In genomic region chr13:55464027-55464884, GRCm38 (mm10) we compare ENCODE assay signal across 9 mouse cellular contexts. TPM values are rescaled to one million over a fixed set of nuclear protein-coding genes. Genes with fewer than 3 reads are reported as not detected.
A peak's percentile ranks its signal among the peaks of the same experiment; 100 is the strongest.
DNase-seq lines count a peak whose midpoint lies in the region; ATAC-seq lines count a peak whose summit lies in the region.
"Had no signal": no experiment of that assay in that cellular context is flagged by ENCODE, and none has a peak within 500 bp of the region (broad histone marks: within the 10 kb centered on the region; RNA-seq: fewer than 3 reads in every experiment).

TSS of gene Prr7 (plus strand) at chr13:55464267.

- peak; percentile 32; the same call in 1 of the 2 replicates for ATAC-seq in cerebellum, adult (ENCODE audit: insufficient number of reproducible peaks, low FRiP score, low TSS enrichment)
- peak; percentile 62 for ATAC-seq in activated CD4-positive, CD25-positive, alpha-beta regulatory T cell, adult 4 months
- ATAC-seq in embryonic facial prominence, embryonic 15.5 days (ENCODE audit: insufficient number of reproducible peaks, low FRiP score, low TSS enrichment, low read depth) = peak; percentile 71
- ATAC-seq in hindbrain, embryonic 14.5 days (ENCODE audit: low FRiP score) = peak; percentile 80
- peak; percentile 80 for ATAC-seq in midbrain, embryonic 15.5 days (replicated peaks)
- peak; percentile 52; the same call in 1 of the 2 replicates for ATAC-seq in stomach, embryonic 16.5 days (ENCODE audit: insufficient read depth, low FRiP score)

- WGBS in embryonic facial prominence, embryonic 15.5 days = under 1% methylated on average over 81 of the region's 84 CpGs
- under 1% methylated on average over 70 of the region's 84 CpGs for WGBS in hindbrain, embryonic 14.5 days
- under 1% methylated on average over 81 of the region's 84 CpGs for WGBS in limb, embryonic 10.5 days
- under 1% methylated on average over 79 of the region's 84 CpGs for WGBS in midbrain, embryonic 15.5 days
- WGBS in stomach, embryonic 16.5 days = under 1% methylated on average over 83 of the region's 84 CpGs

- H3K27ac ChIP-seq in embryonic facial prominence, embryonic 15.5 days (replicated peaks) = peak within 1 kb of the TSS; percentile 53
- H3K27ac ChIP-seq in hindbrain, embryonic 14.5 days = peak within 1 kb of the TSS; percentile 99
- peak within 1 kb of the TSS; percentile 91 for H3K27ac ChIP-seq in limb, embryonic 10.5 days
- H3K27ac ChIP-seq in midbrain, embryonic 15.5 days = peak within 1 kb of the TSS; percentile 97
- peak within 1 kb of the TSS; percentile 58; the same call in 1 of the 2 replicates for H3K27ac ChIP-seq in stomach, embryonic 16.5 days (ENCODE audit: low read length)
- H3K27ac ChIP-seq: macrophage had no signal

- no peak for DNase-seq in cerebellum, adult 9-10 months
- peak; percentile 81 for DNase-seq in hindbrain, embryonic 14.5 days (ENCODE audit: low spot score)
- DNase-seq in limb, embryonic 10.5 days (ENCODE audit: low spot score) = peak; percentile 80

- peak within 1 kb of the TSS; percentile 59 for H3K9ac ChIP-seq in embryonic facial prominence, embryonic 15.5 days
- peak within 1 kb of the TSS; percentile 83 for H3K9ac ChIP-seq in hindbrain, embryonic 14.5 days
- peak within 1 kb of the TSS; percentile 76 for H3K9ac ChIP-seq in midbrain, embryonic 15.5 days
- peak within 1 kb of the TSS; percentile 83 for H3K9ac ChIP-seq in stomach, embryonic 16.5 days (ENCODE audit: low read length)

- H3K27me3 ChIP-seq in embryonic facial prominence, embryonic 15.5 days = no peaks in the 10 kb centered on the region
- H3K27me3 ChIP-seq in hindbrain, embryonic 14.5 days (ENCODE audit: control insufficient read depth, insufficient read depth, low read length) = no peaks in the 10 kb centered on the region
- H3K27me3 ChIP-seq in limb, embryonic 10.5 days (ENCODE audit: low read depth, poor library complexity, severe bottlenecking) = 0 out of 2 replicates have a peak, but pooled peaks cover 3% of the 10 kb centered on the region
- H3K27me3 ChIP-seq in midbrain, embryonic 15.5 days (replicated peaks) = no peaks in the 10 kb centered on the region
- no peaks in the 10 kb centered on the region for H3K27me3 ChIP-seq in stomach, embryonic 16.5 days (ENCODE audit: control insufficient read depth, insufficient read depth, low read length)

- no peaks in the 10 kb centered on the region for H3K9me3 ChIP-seq in embryonic facial prominence, embryonic 15.5 days (replicated peaks)
- no peaks in the 10 kb centered on the region for H3K9me3 ChIP-seq in hindbrain, embryonic 14.5 days (ENCODE audit: control insufficient read depth, low read length)
- no peaks in the 10 kb centered on the region for H3K9me3 ChIP-seq in limb, embryonic 10.5 days (replicated peaks)
- H3K9me3 ChIP-seq in midbrain, embryonic 15.5 days = no peaks in the 10 kb centered on the region
- no peaks in the 10 kb centered on the region for H3K9me3 ChIP-seq in stomach, embryonic 16.5 days (replicated peaks; ENCODE audit: control insufficient read depth, low read length)

- H3K36me3 ChIP-seq in embryonic facial prominence, embryonic 15.5 days = peaks cover 25% of the 10 kb centered on the region
- H3K36me3 ChIP-seq in hindbrain, embryonic 14.5 days (replicated peaks; ENCODE audit: control insufficient read depth, insufficient read depth) = peaks cover 19% of the 10 kb centered on the region
- peaks cover 36% of the 10 kb centered on the region for H3K36me3 ChIP-seq in limb, embryonic 10.5 days
- peaks cover 3% of the 10 kb centered on the region; the same call in 1 of the 2 replicates for H3K36me3 ChIP-seq in midbrain, embryonic 15.5 days (replicated peaks)
- H3K36me3 ChIP-seq in stomach, embryonic 16.5 days (ENCODE audit: control insufficient read depth, insufficient read depth, low read length) = 0 out of 2 replicates have a peak, but pooled peaks cover 6% of the 10 kb centered on the region

- H3K4me1 ChIP-seq in embryonic facial prominence, embryonic 15.5 days = peaks cover 33% of the 10 kb centered on the region
- H3K4me1 ChIP-seq in hindbrain, embryonic 14.5 days (replicated peaks; ENCODE audit: control insufficient read depth, insufficient read depth, low read length) = peaks cover 51% of the 10 kb centered on the region
- H3K4me1 ChIP-seq in limb, embryonic 10.5 days = peaks cover 51% of the 10 kb centered on the region
- H3K4me1 ChIP-seq in midbrain, embryonic 15.5 days = peaks cover 57% of the 10 kb centered on the region
- H3K4me1 ChIP-seq in stomach, embryonic 16.5 days (ENCODE audit: control insufficient read depth, insufficient read depth, low read length) = peaks cover 14% of the 10 kb centered on the region

- peak within 1 kb of the TSS; percentile 91 for H3K4me2 ChIP-seq in embryonic facial prominence, embryonic 15.5 days (replicated peaks)
- H3K4me2 ChIP-seq in hindbrain, embryonic 14.5 days (replicated peaks) = peak within 1 kb of the TSS; percentile 79
- peak within 1 kb of the TSS; percentile 89 for H3K4me2 ChIP-seq in midbrain, embryonic 15.5 days
- peak within 1 kb of the TSS; percentile 96 for H3K4me2 ChIP-seq in stomach, embryonic 16.5 days (ENCODE audit: low read depth, low read length)

- peak within 1 kb of the TSS; percentile 55 for H3K4me3 ChIP-seq in embryonic facial prominence, embryonic 15.5 days (replicated peaks)
- H3K4me3 ChIP-seq in hindbrain, embryonic 14.5 days (replicated peaks; ENCODE audit: low read length) = peak within 1 kb of the TSS; percentile 66
- H3K4me3 ChIP-seq in limb, embryonic 10.5 days = peak within 1 kb of the TSS; percentile 71
- H3K4me3 ChIP-seq in midbrain, embryonic 15.5 days = peak within 1 kb of the TSS; percentile 61
- H3K4me3 ChIP-seq in stomach, embryonic 16.5 days (replicated peaks; ENCODE audit: low read length) = peak within 1 kb of the TSS; percentile 66

RNA-seq across cellular contexts. Expression of gene Prr7, which starts in this region (rescaled TPM):
- not detected for polyA plus RNA-seq in activated CD4-positive, CD25-positive, alpha-beta regulatory T cell, adult 4 months (2017; shearing (Covaris generic))
- polyA plus RNA-seq in embryonic facial prominence, embryonic 15.5 days (2015; fragmentation: Nextera tagmentation; extraction: Ambion mirVana) = 1.5 TPM in 2 replicates
- polyA plus RNA-seq in hindbrain, embryonic 14.5 days (2014; fragmentation: Nextera tagmentation; extraction: Ambion mirVana) = 6.3 and 8.9 TPM in 2 replicates
- polyA plus RNA-seq in limb, embryonic 10.5 days (2016; fragmentation: Nextera tagmentation; extraction: Ambion mirVana) = 0.34 and 0.35 TPM in 2 replicates
- 5.5 and 5.7 TPM in 2 replicates for polyA plus RNA-seq in midbrain, embryonic 15.5 days (2015; fragmentation: Nextera tagmentation; extraction: Ambion mirVana)
- 0.22 and 0.26 TPM in 2 replicates for polyA plus RNA-seq in stomach, embryonic 16.5 days (2015; fragmentation: Nextera tagmentation; extraction: Ambion mirVana)
- polyA plus RNA-seq: macrophage had no signal

Comparison
In these comparisons a context has a peak if more than half of its experiments do, and no peak if none do; other contexts are left out.
1. Peak in ATAC-seq in activated CD4-positive, CD25-positive, alpha-beta regulatory T cell, adult 4 months; RNA of the gene not detected or under 1 TPM.
2. Peak in DNase-seq, H3K4me3 ChIP-seq and H3K27ac ChIP-seq in limb, embryonic 10.5 days; RNA of the gene not detected or under 1 TPM.
3. Peak in ATAC-seq, H3K4me3 ChIP-seq, H3K27ac ChIP-seq, H3K9ac ChIP-seq and H3K4me2 ChIP-seq in stomach, embryonic 16.5 days; RNA of the gene not detected or under 1 TPM.